Mouse (Mus musculus): ENCODE measurements around the gene Obox3.
"Not testable (repeated sequence)": the region's sequence is repeated elsewhere in the genome, so short reads cannot be mapped to it uniquely, and the experiment has no call there.

Gene Obox3

DNA sequence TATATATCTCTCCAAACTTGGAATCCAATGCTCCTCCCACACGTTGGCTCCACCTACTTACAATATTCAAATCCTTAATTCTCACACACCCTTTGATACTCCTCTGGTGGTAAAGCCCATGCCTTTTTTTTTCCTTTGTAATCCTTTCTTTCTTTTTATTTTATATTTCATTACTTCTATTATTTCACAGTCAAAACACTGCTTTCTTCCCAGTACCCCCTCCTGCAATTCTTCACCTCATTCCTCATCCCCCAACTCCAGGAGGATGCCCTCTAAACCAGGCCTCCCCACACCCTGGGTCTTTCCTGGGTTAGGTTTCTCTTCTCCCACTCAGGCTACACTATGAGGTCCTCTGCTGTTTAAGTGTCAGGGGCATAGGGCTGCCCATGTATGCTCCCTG, at the start of gene Obox3:
Obox3 (minus strand) TSS at position 101 of the 400 bp plus-strand sequence.
- not testable (repeated sequence) for DNase-seq

DNA sequence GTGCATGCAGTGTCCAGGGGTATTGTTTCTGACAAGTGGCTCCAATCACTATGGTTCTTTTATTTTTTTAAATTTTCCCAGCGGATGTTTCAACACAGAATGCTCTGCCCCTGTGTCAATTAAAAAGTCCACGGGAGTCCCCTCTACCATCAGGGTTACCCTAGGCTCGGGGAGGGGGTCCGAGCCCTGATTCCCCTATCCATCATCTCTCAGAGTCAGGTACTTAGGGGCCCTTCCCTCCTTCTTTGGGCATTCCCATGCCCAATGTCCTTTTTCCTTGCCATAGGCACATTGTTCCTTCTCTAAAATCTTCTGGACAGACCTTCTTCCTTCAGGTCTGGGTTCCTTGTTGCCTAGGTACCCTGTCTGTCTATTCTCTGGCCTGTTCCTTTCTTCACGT, 130.3 kb downstream of the Obox3 start:
- DNase-seq: not testable (repeated sequence)

All from cerebellum, adult 9-11 months (tissue).